ENCODE assay signal across 8 mouse cellular contexts in the genomic region with DNA sequence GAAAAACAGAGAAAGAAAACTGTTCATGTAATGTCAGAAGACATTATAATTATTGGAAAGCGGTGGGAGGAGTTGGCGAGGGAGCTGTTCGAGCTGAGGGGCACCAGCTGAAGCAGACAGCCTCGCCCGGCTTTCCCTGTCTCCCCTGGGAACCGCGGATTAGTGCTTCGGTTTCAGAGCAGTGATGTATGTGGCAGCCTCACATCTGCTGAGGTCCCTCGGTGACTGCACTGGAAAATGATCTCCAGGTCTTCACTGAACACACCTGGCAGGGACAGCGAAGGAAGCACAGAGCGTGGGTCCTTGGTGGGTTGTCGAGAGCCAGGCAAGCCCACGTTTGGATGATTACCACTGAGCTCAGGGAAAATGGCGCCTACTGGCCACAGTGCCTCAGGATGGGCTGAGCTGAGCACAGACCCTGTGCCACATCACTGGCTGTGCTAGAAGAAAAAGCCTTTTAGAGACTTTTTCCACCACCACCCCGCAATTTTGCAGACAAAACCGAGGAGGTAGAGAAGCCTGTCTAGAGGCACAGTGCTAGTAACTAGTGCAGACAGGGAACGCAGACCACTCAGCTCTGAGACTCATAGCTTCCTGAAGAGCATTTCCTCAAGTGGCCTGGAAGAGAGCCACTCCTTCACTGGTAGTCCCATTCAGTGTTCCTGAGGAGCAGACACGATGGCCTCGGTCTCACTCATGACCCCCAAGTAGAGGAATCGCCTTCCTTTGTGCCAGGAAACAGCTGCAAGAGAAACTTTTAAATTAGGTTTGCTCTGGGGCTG. TPM values are rescaled to one million over a fixed set of nuclear protein-coding genes. Genes with fewer than 3 reads are reported as not detected.
DNase-seq lines count a peak whose midpoint lies in the region; ATAC-seq lines count a peak whose summit lies in the region.

No protein-coding gene starts in this region.

- no peak overlapping the region for H3K27ac ChIP-seq in kidney, embryonic 15.5 days
- peak overlapping the region; percentile 48 for H3K27ac ChIP-seq in embryonic facial prominence, embryonic 13.5 days
- H3K27ac ChIP-seq in hindbrain, embryonic 15.5 days (replicated peaks): peak overlapping the region; percentile 45; the same call in 1 of the 2 replicates

- H3K4me1 ChIP-seq in kidney, embryonic 15.5 days: peaks cover 17% of the 10 kb centered on the region
- H3K4me1 ChIP-seq in embryonic facial prominence, embryonic 13.5 days: peaks cover 7% of the 10 kb centered on the region
- peaks cover 14% of the 10 kb centered on the region for H3K4me1 ChIP-seq in hindbrain, embryonic 15.5 days (replicated peaks)

- ATAC-seq in kidney, embryonic 15.5 days (replicated peaks; ENCODE audit: low FRiP score): peak; percentile 10; the same call in 1 of the 2 replicates
- peak; percentile 50; the same call in 1 of the 2 replicates for ATAC-seq in embryonic facial prominence, embryonic 13.5 days (ENCODE audit: insufficient number of reproducible peaks, insufficient read depth, low FRiP score, low TSS enrichment, low read depth)
- ATAC-seq in hindbrain, embryonic 15.5 days (ENCODE audit: low FRiP score, low read depth): peak; percentile 63; the same call in 1 of the 2 replicates

- no peak overlapping the region for H3K9ac ChIP-seq in kidney, embryonic 15.5 days
- H3K9ac ChIP-seq in embryonic facial prominence, embryonic 13.5 days: peak overlapping the region; percentile 17
- H3K9ac ChIP-seq in hindbrain, embryonic 15.5 days: no peak overlapping the region

- H3K4me2 ChIP-seq in kidney, embryonic 15.5 days: no peak overlapping the region
- no peak overlapping the region for H3K4me2 ChIP-seq in embryonic facial prominence, embryonic 13.5 days
- 0 out of 2 replicates have a peak overlapping the region, but pooled peaks have one; percentile 5 for H3K4me2 ChIP-seq in hindbrain, embryonic 15.5 days

- no peak for DNase-seq in kidney, adult 18-20 months
- DNase-seq in lung, postnatal 36 days: peak; percentile 59
- no peak for DNase-seq in ovary, postnatal 14 days (ENCODE audit: low spot score)
- no peak for DNase-seq in thymus, postnatal 36 days
- no peak for DNase-seq in c-Kit-positive CD71-positive TER-119-positive erythroid progenitor cells, embryonic 14.5 days (ENCODE audit: low spot score)

- 63% methylated on average over 20 of the region's 20 CpGs for WGBS in kidney, embryonic 15.5 days
- 65% methylated on average over 20 of the region's 20 CpGs for WGBS in embryonic facial prominence, embryonic 13.5 days
- WGBS in hindbrain, embryonic 15.5 days: 53% methylated on average over 20 of the region's 20 CpGs

- no peak overlapping the region for H3K4me3 ChIP-seq in kidney, embryonic 15.5 days (replicated peaks)
- no peak overlapping the region for H3K4me3 ChIP-seq in embryonic facial prominence, embryonic 13.5 days
- H3K4me3 ChIP-seq in hindbrain, embryonic 15.5 days: no peak overlapping the region

- H3K27me3 ChIP-seq in kidney, embryonic 15.5 days: no peaks in the 10 kb centered on the region
- H3K27me3 ChIP-seq in embryonic facial prominence, embryonic 13.5 days: no peaks in the 10 kb centered on the region
- no peaks in the 10 kb centered on the region for H3K27me3 ChIP-seq in hindbrain, embryonic 15.5 days

- peaks cover 28% of the 10 kb centered on the region for H3K36me3 ChIP-seq in kidney, embryonic 15.5 days
- peaks cover 45% of the 10 kb centered on the region for H3K36me3 ChIP-seq in embryonic facial prominence, embryonic 13.5 days
- 0 out of 2 replicates have a peak, but pooled peaks cover 12% of the 10 kb centered on the region for H3K36me3 ChIP-seq in hindbrain, embryonic 15.5 days

- H3K9me3 ChIP-seq in kidney, embryonic 15.5 days (replicated peaks): no peaks in the 10 kb centered on the region
- H3K9me3 ChIP-seq in embryonic facial prominence, embryonic 13.5 days: no peaks in the 10 kb centered on the region
- no peaks in the 10 kb centered on the region for H3K9me3 ChIP-seq in hindbrain, embryonic 15.5 days

RNA-seq across cellular contexts. Expression of a gene that starts 18.9 kb away (rescaled TPM):
- 37.5 and 38.1 TPM in 2 replicates for polyA plus RNA-seq in kidney, embryonic 15.5 days (2015; fragmentation: Nextera tagmentation; extraction: Ambion mirVana)
- polyA plus RNA-seq in embryonic facial prominence, embryonic 13.5 days (2015; fragmentation: Nextera tagmentation; extraction: Ambion mirVana): 36.4 and 38.2 TPM in 2 replicates
- polyA plus RNA-seq in hindbrain, embryonic 15.5 days (2015; fragmentation: Nextera tagmentation; extraction: Ambion mirVana): 17.6 and 19.9 TPM in 2 replicates

RNA-seq across cellular contexts. Expression of a gene that starts 34.6 kb away (rescaled TPM):
- polyA plus RNA-seq in kidney, embryonic 15.5 days (2015; fragmentation: Nextera tagmentation; extraction: Ambion mirVana): 51.6 and 54.7 TPM in 2 replicates
- polyA plus RNA-seq in embryonic facial prominence, embryonic 13.5 days (2015; fragmentation: Nextera tagmentation; extraction: Ambion mirVana): 50.5 and 53.4 TPM in 2 replicates
- polyA plus RNA-seq in hindbrain, embryonic 15.5 days (2015; fragmentation: Nextera tagmentation; extraction: Ambion mirVana): 57.0 and 61.4 TPM in 2 replicates

RNA-seq across cellular contexts. Expression of a gene that starts 41.8 kb away (rescaled TPM):
- 0.21 and 0.32 TPM in 2 replicates for polyA plus RNA-seq in kidney, embryonic 15.5 days (2015; fragmentation: Nextera tagmentation; extraction: Ambion mirVana)
- polyA plus RNA-seq in embryonic facial prominence, embryonic 13.5 days (2015; fragmentation: Nextera tagmentation; extraction: Ambion mirVana): 0.21 TPM in 1 of 2 replicates, not detected in the other
- polyA plus RNA-seq in hindbrain, embryonic 15.5 days (2015; fragmentation: Nextera tagmentation; extraction: Ambion mirVana): not detected in 2 replicates

Comparison
In these comparisons a context has a peak if more than half of its experiments do, and no peak if none do; other contexts are left out.
1. ATAC-seq: peak in every context shown above with its lines; median percentile 63 in hindbrain, embryonic 15.5 days; 50 in embryonic facial prominence, embryonic 13.5 days; 10 in kidney, embryonic 15.5 days.